Mouse (Mus musculus): Measurements from ENCODE around the gene Mfn1. TPM values are rescaled to one million over a fixed set of nuclear protein-coding genes. Genes with fewer than 3 reads are reported as not detected.

The Mfn1 gene
- polyA plus RNA-seq, 1 experiment, result 20.9 TPM

GRCm38 (mm10) chr3:32628141-32628540 is 98.9 kb downstream of the Mfn1 start:
- Histone ChIP-seq H3K4me1 (ENCODE audit: control insufficient read depth, insufficient read depth, low read length) (no peaks in the 10 kb centered on the region), H3K27ac (ENCODE audit: control insufficient read depth, insufficient read depth, low read depth, low read length) (no peak overlapping the region)
- no peak for TF ChIP-seq POLR2A (IDR thresholded peaks at IDR 0.05; ENCODE audit: control insufficient read depth, low read depth, low read length)
- no peak for TF ChIP-seq CTCF (IDR thresholded peaks at IDR 0.05; ENCODE audit: control insufficient read depth, insufficient read depth, insufficient replicate concordance, low read depth, low read length)

More at GRCm38 (mm10) chr3:32628141-32628540, 98.9 kb downstream of the Mfn1 start:
- Histone ChIP-seq H3K27me3 (ENCODE audit: control insufficient read depth, insufficient read depth, low read length) (no peaks in the 10 kb centered on the region), H3K36me3 (ENCODE audit: control insufficient read depth, insufficient read depth, low read length) (no peaks in the 10 kb centered on the region), H3K4me3 (ENCODE audit: control insufficient read depth, low read depth, low read length) (no peak overlapping the region)

Other genes starting within 250 kb of the Mfn1 start
- gene Zmat3, start 163.5 kb upstream of the Mfn1 start, polyA plus RNA-seq (2012; rRNA removed), result 38.2 and 40.1 TPM in 2 replicates
- gene Pik3ca, start 131.8 kb upstream of the Mfn1 start, polyA plus RNA-seq (2012; rRNA removed), result 4.3 and 4.9 TPM in 2 replicates
- gene Kcnmb3, start 37.2 kb upstream of the Mfn1 start, polyA plus RNA-seq (2012; rRNA removed), result 3.4 and 3.6 TPM in 2 replicates
- 29.0 and 30.5 TPM in 2 replicates for gene Zfp639, start 19.2 kb upstream of the Mfn1 start, polyA plus RNA-seq (2012; rRNA removed)
- 1.9 and 2.8 TPM in 2 replicates for gene Gnb4, start 87.1 kb downstream of the Mfn1 start, polyA plus RNA-seq (2012; rRNA removed)
- gene Actl6a, start 176.8 kb downstream of the Mfn1 start, polyA plus RNA-seq (2012; rRNA removed), result 55.2 and 55.4 TPM in 2 replicates
- gene Ndufb5, start 207.5 kb downstream of the Mfn1 start, polyA plus RNA-seq (2012; rRNA removed), result 260 and 272 TPM in 2 replicates
- gene Mrpl47, start 208.1 kb downstream of the Mfn1 start, polyA plus RNA-seq (2012; rRNA removed), result 15.0 and 18.8 TPM in 2 replicates